Mouse (Mus musculus) bone marrow macrophage, adult 2 months (primary cell): Measurements from ENCODE around the gene Tbc1d13.
A peak's percentile ranks its signal among the peaks of the same experiment; 100 is the strongest.

ENCODE experiments used
- CTCF ChIP-seq: IDR thresholded peaks from 2 replicates; pipeline ENCODE4 v1.5.1; 2012; ENCODE audit warnings: low read depth, mild to moderate bottlenecking, low read length, moderate library complexity
- POLR2A ChIP-seq: IDR thresholded peaks from 2 replicates; pipeline ENCODE4 v1.6.1; 2012; ENCODE audit warnings: mild to moderate bottlenecking, low read depth, low read length, borderline replicate concordance

- 0 out of 2 replicates have a peak, but pooled peaks have one; percentile 6 for TF ChIP-seq CTCF
- TF ChIP-seq POLR2A: no peak
Measured at GRCm38 (mm10) chr2:30092280-30092918, 41.1 kb upstream of the Tbc1d13 start.
